Mouse (Mus musculus): ENCODE measurements at regions not wholly inside any gene's neighbourhood (a gene's known extent, or its start where the extent isn't known, plus 50 kb on each side); places are given as distances from the start of the nearest gene placed in this dataset.

DNA sequence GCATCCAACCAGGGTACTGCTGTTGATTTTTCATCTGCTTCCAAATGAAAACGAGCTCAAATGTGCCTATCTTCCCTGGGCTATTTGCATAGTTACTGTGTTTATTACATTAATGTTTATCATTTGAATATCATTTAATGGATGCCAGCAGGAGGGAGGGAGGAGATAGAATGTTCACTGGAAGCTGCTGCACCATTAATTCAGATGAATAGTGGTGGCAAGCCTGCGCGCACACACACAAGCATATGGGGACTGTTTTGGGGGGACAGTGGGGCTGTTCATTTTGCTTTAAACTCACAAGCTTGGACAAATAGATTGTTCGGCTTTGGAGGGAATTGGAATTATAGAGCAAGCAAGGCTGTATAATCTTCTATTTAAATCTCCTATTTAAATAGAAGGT, 74.3 kb upstream of the Samsn1 start:
- no peak for ATAC-seq (replicated peaks; ENCODE audit: low FRiP score, low TSS enrichment, poor library complexity, severe bottlenecking)

DNA sequence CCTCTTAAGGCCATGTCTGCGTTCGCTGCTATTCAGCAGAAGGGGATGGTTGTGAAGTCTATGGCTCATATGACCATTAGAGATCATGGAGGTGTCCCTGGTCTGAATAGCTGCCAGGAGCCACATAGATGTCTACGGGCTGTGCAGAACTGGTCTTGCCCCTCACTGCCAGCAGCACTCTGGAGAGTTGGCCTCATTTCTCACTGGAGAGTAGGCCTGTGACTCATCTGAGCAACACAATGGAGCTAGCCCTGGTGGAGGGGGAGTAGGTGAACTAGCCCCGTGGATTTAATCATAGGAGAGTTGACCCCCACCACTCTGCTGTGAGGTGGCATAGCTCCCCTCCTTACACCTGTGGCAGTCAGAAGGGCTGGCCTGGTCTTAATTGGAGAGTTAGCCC, 63.3 kb upstream of the Samsn1 start:
- ATAC-seq (replicated peaks; ENCODE audit: low FRiP score, low TSS enrichment, poor library complexity, severe bottlenecking) = no peak

DNA sequence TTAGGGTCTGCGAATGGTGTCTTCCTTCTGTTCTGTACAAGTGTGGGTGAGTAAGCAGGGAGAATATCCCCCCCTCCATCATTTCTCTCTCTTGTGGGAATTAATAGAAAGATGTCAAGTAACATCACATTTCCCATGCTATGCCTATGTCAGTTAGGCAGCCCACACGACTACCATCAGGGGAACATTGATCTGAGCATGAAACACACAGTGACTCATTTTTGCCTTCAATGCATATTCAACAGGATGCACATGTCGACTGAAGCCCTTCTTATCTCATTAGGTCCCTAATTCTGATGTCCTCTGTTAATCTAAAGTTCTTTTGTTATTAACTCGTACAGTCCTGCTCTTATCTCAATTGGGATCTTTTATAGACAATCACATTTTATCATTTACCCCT, 60.4 kb upstream of the Samsn1 start:
- ATAC-seq (replicated peaks; ENCODE audit: low FRiP score, low TSS enrichment, poor library complexity, severe bottlenecking) = no peak

DNA sequence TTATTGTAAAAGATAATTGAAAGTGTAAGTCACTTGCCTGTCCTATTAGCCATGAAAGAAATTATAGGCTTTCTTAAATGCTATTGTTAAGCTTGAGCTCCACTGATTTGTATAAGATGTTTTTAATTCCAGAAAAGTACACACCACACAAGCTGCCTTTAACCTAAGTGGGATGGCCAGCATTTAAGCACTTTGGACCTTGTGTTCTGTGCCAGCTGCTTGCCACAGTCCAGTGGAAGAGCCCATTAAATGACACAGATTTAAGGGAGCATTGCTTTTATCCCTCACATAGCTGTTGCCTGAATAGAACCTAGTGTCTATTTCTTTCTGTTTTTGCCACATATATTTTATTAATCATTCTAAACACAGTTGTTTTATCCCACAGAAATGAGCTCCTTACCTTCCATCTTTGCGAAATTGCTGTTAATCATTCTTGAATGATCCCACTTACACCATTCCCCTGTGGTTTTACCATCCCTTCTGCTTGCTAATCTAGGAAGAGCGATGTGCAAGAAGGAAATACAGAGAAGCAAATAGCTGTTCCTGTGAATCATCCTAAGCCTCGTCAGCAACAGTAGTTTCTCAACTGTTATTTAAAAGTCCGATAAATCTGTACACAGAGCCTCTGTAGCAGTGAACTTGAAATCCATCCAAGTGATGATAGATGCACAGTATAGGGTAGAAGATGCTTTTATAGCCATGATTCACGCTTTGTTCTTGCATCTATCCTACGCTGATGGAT, 57.9 kb upstream of the Samsn1 start:
- ATAC-seq (replicated peaks; ENCODE audit: low FRiP score, low TSS enrichment, poor library complexity, severe bottlenecking) = no peak

DNA sequence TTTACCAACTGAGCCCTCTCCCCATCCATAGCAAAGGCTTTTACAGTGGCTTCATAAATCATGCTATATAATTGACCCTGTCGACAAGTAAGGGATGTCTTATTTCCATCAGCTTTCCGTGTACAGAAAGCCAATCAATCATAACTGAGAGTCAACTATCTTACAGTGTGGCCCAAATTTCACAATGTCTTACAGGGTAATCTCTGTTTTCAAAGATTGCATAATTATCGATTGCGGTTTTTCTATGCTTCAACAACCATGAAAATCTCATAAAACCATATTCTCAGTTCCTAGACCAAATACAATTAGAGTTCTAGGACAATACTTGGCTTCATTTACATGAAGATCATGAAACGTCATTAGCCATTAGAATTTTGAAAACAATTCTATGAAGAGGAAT, 56.1 kb upstream of the Samsn1 start:
- ATAC-seq (replicated peaks; ENCODE audit: low FRiP score, low TSS enrichment, poor library complexity, severe bottlenecking) = no peak

DNA sequence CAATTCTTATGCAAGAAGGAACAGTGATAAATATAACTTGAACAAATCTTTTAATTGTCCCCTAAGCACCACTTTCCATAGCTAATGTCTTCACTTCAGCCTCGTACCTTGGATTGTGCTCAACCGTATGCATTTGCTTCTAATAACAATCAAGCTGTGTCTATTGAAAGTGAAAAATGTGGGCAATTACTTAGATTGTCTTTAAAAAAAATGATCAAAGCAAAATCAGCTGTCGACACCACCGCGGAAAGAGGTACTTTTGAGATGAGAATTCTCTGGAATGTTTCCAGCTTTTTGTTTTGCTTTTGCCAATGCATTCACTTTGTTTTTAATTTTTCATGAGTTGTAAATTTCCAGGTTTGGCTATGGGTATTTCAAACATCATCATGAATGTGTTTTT, 54.1 kb upstream of the Samsn1 start:
- ATAC-seq (replicated peaks; ENCODE audit: low FRiP score, low TSS enrichment, poor library complexity, severe bottlenecking) = no peak

Data from megakaryocyte-erythroid progenitor cell, adult 5-6 weeks (primary cell).